Comparison of ENCODE assay signal across 11 mouse cellular contexts in genomic region chr3:119143034-119143433, GRCm38 (mm10).
"Had no signal": no experiment of that assay in that cellular context is flagged by ENCODE, and none has a peak within 500 bp of the region (broad histone marks: within the 10 kb centered on the region; RNA-seq: fewer than 3 reads in every experiment).

No protein-coding gene starts in this region.

- H3K4me3 ChIP-seq: limb, embryonic 12.5 days; liver, embryonic 13.5 days; midbrain, embryonic 15.5 days had no signal

- ATAC-seq: midbrain, embryonic 15.5 days had no signal

- H3K9me3 ChIP-seq: midbrain, embryonic 15.5 days had no signal

- H3K27ac ChIP-seq: kidney, postnatal 0 days; limb, embryonic 12.5 days; liver, embryonic 13.5 days; midbrain, embryonic 15.5 days; stomach, postnatal 0 days had no signal

- H3K4me1 ChIP-seq: liver, embryonic 13.5 days; midbrain, embryonic 15.5 days had no signal

- H3K9ac ChIP-seq: limb, embryonic 12.5 days; liver, embryonic 13.5 days; midbrain, embryonic 15.5 days had no signal

- H3K4me2 ChIP-seq: limb, embryonic 12.5 days; liver, embryonic 13.5 days; midbrain, embryonic 15.5 days had no signal

- H3K36me3 ChIP-seq: limb, embryonic 12.5 days; liver, embryonic 13.5 days; midbrain, embryonic 15.5 days had no signal

- DNase-seq: kidney, adult 11 months; kidney, adult 9 months; kidney, postnatal 36 days; liver; liver, embryonic 13.5 days; lung, adult 18-20 months; thymus, postnatal 4 days had no signal

- H3K27me3 ChIP-seq: limb, embryonic 12.5 days; liver, embryonic 13.5 days; midbrain, embryonic 15.5 days had no signal
